Mouse (Mus musculus) neural tube, embryonic 11.5 days (tissue): ENCODE results near the gene Plaa. TPM values are rescaled to one million over a fixed set of nuclear protein-coding genes. Genes with fewer than 3 reads are reported as not detected.
A peak's percentile ranks its signal among the peaks of the same experiment; 100 is the strongest.

ENCODE experiments used
- ATAC-seq: fragments of 200-750 bp; cut with Nextera tagmentation; 2 replicates; pipeline ENCODE4 v1.8.0; 2017; ENCODE audit warnings: moderate number of reproducible peaks, mild to moderate bottlenecking, moderate TSS enrichment, moderate library complexity; ENCODE audit not compliant: insufficient read depth, low FRiP score, low TSS enrichment
- DNase-seq: peaks from one replicate; pipeline ENCODE4 v3.0.0-alpha.2; 2015; ENCODE audit warnings: low spot score
- H3K27ac ChIP-seq: fragments of 300-500 bp; sonication (generic); 2 replicates; pipeline ENCODE4 v1.5.1; 2014; ENCODE audit warnings: low read depth, mild to moderate bottlenecking, low read length
- H3K27me3 ChIP-seq: fragments of 300-500 bp; sonication (generic); 2 replicates; pipeline ENCODE4 v1.6.1; 2014; ENCODE audit warnings: mild to moderate bottlenecking, low read length, mixed read lengths; ENCODE audit not compliant: control insufficient read depth, insufficient read depth
- H3K36me3 ChIP-seq: fragments of 300-500 bp; sonication (generic); 2 replicates; pipeline ENCODE4 v1.6.1; 2014; ENCODE audit warnings: mild to moderate bottlenecking, low read length, moderate library complexity, mixed read lengths; ENCODE audit not compliant: control insufficient read depth, insufficient read depth
- H3K4me1 ChIP-seq: fragments of 300-500 bp; sonication (generic); 2 replicates; pipeline ENCODE4 v1.6.1; 2014; ENCODE audit warnings: low read length, mixed read lengths; ENCODE audit not compliant: control insufficient read depth, insufficient read depth
- H3K4me2 ChIP-seq: fragments of 300-500 bp; sonication (generic); 2 replicates; pipeline ENCODE4 v1.6.1; 2014; ENCODE audit warnings: low read depth, mild to moderate bottlenecking, moderate library complexity
- H3K4me3 ChIP-seq: fragments of 300-500 bp; sonication (generic); 2 replicates; pipeline ENCODE4 v1.5.1; 2014; ENCODE audit warnings: low read depth, low read length
- H3K9ac ChIP-seq: fragments of 300-500 bp; sonication (generic); 2 replicates; pipeline ENCODE4 v1.6.1; 2014; ENCODE audit warnings: mild to moderate bottlenecking, low read length
- H3K9me3 ChIP-seq: fragments of 300-500 bp; sonication (generic); 2 replicates; pipeline ENCODE4 v1.6.1; 2016; ENCODE audit warnings: low read length; ENCODE audit not compliant: control insufficient read depth
- WGBS: fragments of 180-500 bp; shearing (Covaris S2); extraction: QIAGEN DNeasy Blood & Tissue Kit; methylation state at CpG from one replicate; pipeline ENCODE4 v1.1.7; 2014; 5-methylcytosine and 5-hydroxymethylcytosine counted together
- polyA plus RNA-seq: library from polyadenylated mRNA; unstranded; fragments of >200 nt; fragmentation: Nextera tagmentation; extraction: Ambion mirVana; gene quantifications from 2 replicates; pipeline ENCODE4 v1.2.1, GENCODE M21; 2014

Gene Plaa
- polyA plus RNA-seq, 1 experiment from 2014 or later, result 99.0 TPM

DNA sequence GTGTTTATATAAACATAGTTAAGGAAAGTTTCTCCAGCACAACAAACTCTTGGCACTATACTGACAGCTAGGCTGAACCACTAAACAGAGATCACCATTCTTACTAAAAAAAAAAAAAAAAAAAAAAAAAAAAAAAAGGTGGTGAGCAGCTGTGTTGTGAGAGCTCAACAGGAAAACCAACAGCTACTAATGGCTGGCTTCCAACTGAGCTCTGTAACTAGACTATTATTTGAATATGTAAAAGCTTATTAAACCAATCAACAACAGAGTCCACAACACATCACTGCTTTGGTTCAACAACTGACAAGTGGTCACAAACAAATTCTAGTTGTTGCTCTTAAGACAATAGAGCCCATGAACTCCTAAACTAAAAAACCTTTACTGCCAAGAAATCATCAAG lies 69.8 kb downstream of the Plaa start:
- Histone ChIP-seq H3K4me1 (no peaks in the 10 kb centered on the region), H3K4me3 (no peak overlapping the region), H3K9ac (no peak overlapping the region), H3K9me3 (no peaks in the 10 kb centered on the region), H3K27me3 (no peaks in the 10 kb centered on the region), H3K4me2 (no peak overlapping the region), H3K27ac (no peak overlapping the region), H3K36me3 (no peaks in the 10 kb centered on the region)
- ATAC-seq, result no peak
- DNase-seq, result no peak

GRCm38 (mm10) chr4:94529448-94529847 lies 73.6 kb downstream of the Plaa start:
- no peaks in the 10 kb centered on the region for H3K4me1 ChIP-seq
- no peaks in the 10 kb centered on the region for H3K27me3 ChIP-seq
- DNase-seq (no peak), ATAC-seq (no peak)
- H3K27ac ChIP-seq, result no peak overlapping the region
- no peak overlapping the region for H3K4me3 ChIP-seq
- WGBS, result 90% methylated on average over 1 of the region's 1 CpGs
- no peaks in the 10 kb centered on the region for H3K9me3 ChIP-seq
- H3K36me3 ChIP-seq, result no peaks in the 10 kb centered on the region
- no peak overlapping the region for H3K4me2 ChIP-seq
- H3K9ac ChIP-seq, result no peak overlapping the region

GRCm38 (mm10) chr4:94523321-94523720 lies 79.7 kb downstream of the Plaa start:
- H3K27me3 ChIP-seq, result no peaks in the 10 kb centered on the region
- no peak overlapping the region for H3K9ac ChIP-seq
- DNase-seq (no peak), ATAC-seq (no peak)
- no peak overlapping the region for H3K4me2 ChIP-seq
- no peaks in the 10 kb centered on the region for H3K9me3 ChIP-seq
- H3K4me3 ChIP-seq, result no peak overlapping the region
- no peaks in the 10 kb centered on the region for H3K36me3 ChIP-seq
- no peaks in the 10 kb centered on the region for H3K4me1 ChIP-seq
- H3K27ac ChIP-seq, result no peak overlapping the region

- Histone ChIP-seq H3K9me3 (no peaks in the 10 kb centered on the region), H3K4me1 (no peaks in the 10 kb centered on the region), H3K4me3 (no peak overlapping the region), H3K27ac (no peak overlapping the region), H3K36me3 (no peaks in the 10 kb centered on the region), H3K27me3 (no peaks in the 10 kb centered on the region), H3K4me2 (no peak overlapping the region), H3K9ac (no peak overlapping the region)
- 68% methylated on average over 4 of the region's 4 CpGs for WGBS
- peak; percentile 30 for DNase-seq
- ATAC-seq, result no peak
Measured at GRCm38 (mm10) chr4:94517631-94518030, 85.4 kb downstream of the Plaa start.

Other genes starting within 250 kb of the Plaa start
- gene Gm10306, start 46.7 kb downstream of the Plaa start, polyA plus RNA-seq, result not detected in 2 replicates
- 25.8 and 29.5 TPM in 2 replicates for gene Caap1, start 46.4 kb downstream of the Plaa start, polyA plus RNA-seq
- 57.2 and 58.2 TPM in 2 replicates for gene Ift74, start 11.2 kb upstream of the Plaa start, polyA plus RNA-seq
- 0.64 and 0.89 TPM in 2 replicates for gene Lrrc19, start 46.9 kb upstream of the Plaa start, polyA plus RNA-seq
- 8.7 and 10.1 TPM in 2 replicates for gene Tek, start 136.0 kb upstream of the Plaa start, polyA plus RNA-seq